Mouse (Mus musculus) kidney, embryonic 16.5 days (tissue): ENCODE results near the gene Bap1. TPM values are rescaled to one million over a fixed set of nuclear protein-coding genes. Genes with fewer than 3 reads are reported as not detected.

Experiments
- ATAC-seq: fragments of 200-750 bp; cut with Nextera tagmentation; 2 replicates; pipeline ENCODE4 v1.8.0; 2017; ENCODE audit warnings: moderate TSS enrichment; ENCODE audit not compliant: low FRiP score, low TSS enrichment
- H3K27ac ChIP-seq: fragments of 300-500 bp; sonication (generic); 2 replicates; pipeline ENCODE4 v1.5.1; 2014; ENCODE audit warnings: low read length
- H3K27me3 ChIP-seq: fragments of 300-500 bp; sonication (generic); 2 replicates; pipeline ENCODE4 v1.6.1; 2014; ENCODE audit warnings: low read length, control low read depth, mixed read lengths; ENCODE audit not compliant: insufficient read depth
- H3K36me3 ChIP-seq: fragments of 300-500 bp; sonication (generic); 2 replicates; pipeline ENCODE4 v1.6.1; 2014; ENCODE audit warnings: low read length, control low read depth, mixed read lengths; ENCODE audit not compliant: insufficient read depth
- H3K4me1 ChIP-seq: fragments of 300-500 bp; sonication (generic); 2 replicates; pipeline ENCODE4 v1.6.1; 2014; ENCODE audit warnings: low read length, control low read depth, mixed read lengths; ENCODE audit not compliant: insufficient read depth
- H3K4me2 ChIP-seq: fragments of 300-500 bp; sonication (generic); replicated peaks from 2 replicates; pipeline ENCODE4 v1.6.1; 2014; ENCODE audit warnings: low read depth, low read length
- H3K4me3 ChIP-seq: fragments of 300-500 bp; sonication (generic); 2 replicates; pipeline ENCODE4 v1.5.1; 2014; ENCODE audit warnings: mild to moderate bottlenecking, low read length
- H3K9ac ChIP-seq: fragments of 300-500 bp; sonication (generic); replicated peaks from 2 replicates; pipeline ENCODE4 v1.6.1; 2014; ENCODE audit warnings: low read length
- H3K9me3 ChIP-seq: fragments of 300-500 bp; sonication (generic); 2 replicates; pipeline ENCODE4 v1.6.1; 2016; ENCODE audit warnings: low read length, control low read depth
- WGBS: fragments of 180-500 bp; shearing (Covaris S2); extraction: QIAGEN DNeasy Blood & Tissue Kit; methylation state at CpG from one replicate; pipeline ENCODE4 v1.1.7; 2014; 5-methylcytosine and 5-hydroxymethylcytosine counted together
- polyA plus RNA-seq: library from polyadenylated mRNA; unstranded; fragments of >200 nt; fragmentation: Nextera tagmentation; extraction: Ambion mirVana; gene quantifications from 2 replicates; pipeline ENCODE4 v1.2.1, GENCODE M21; 2015

Bap1 gene
- polyA plus RNA-seq = 105 and 106 TPM in 2 replicates

- H3K4me2 ChIP-seq = peak within 1 kb of the TSS; percentile 86
- no peaks in the 10 kb centered on the region for H3K9me3 ChIP-seq
- peak within 1 kb of the TSS; percentile 96 for H3K27ac ChIP-seq
- peak within 1 kb of the TSS; percentile 97 for H3K4me3 ChIP-seq
- peak; percentile 91 for ATAC-seq
- peaks cover 30% of the 10 kb centered on the region for H3K36me3 ChIP-seq
- 0% methylated on average over 65 of the region's 75 CpGs for WGBS
- H3K4me1 ChIP-seq = peaks cover 15% of the 10 kb centered on the region
- H3K9ac ChIP-seq = peak within 1 kb of the TSS; percentile 98
- no peaks in the 10 kb centered on the region for H3K27me3 ChIP-seq
Observed at GRCm38 (mm10) chr14:31251084-31251604, at the start of gene Bap1, which contains the start of gene Phf7. Bap1 (plus strand) TSS chr14:31251450. Phf7 (minus strand) TSS chr14:31251317.

DNA sequence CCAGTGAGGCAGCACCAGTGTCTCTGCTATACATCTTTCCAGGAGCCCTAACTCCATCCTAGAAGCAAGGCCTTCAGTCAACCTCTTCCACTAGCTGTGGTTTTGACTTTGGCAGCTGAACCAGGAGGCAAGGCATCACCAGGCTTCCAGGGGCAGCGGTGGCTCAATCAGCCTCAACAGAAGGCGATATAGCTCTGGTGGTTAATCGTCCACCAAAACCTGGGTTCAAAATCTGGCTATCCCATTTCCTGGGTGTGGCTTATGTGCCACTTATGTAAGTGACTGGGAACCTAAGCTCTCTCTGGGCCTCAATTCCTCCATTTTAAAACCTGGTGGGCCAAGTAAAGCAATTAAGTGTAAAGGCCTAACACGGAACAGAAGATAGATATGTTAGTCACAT is 46.4 kb upstream of the Bap1 start:
- Histone ChIP-seq H3K4me1 (peaks cover 17% of the 10 kb centered on the region), H3K27ac (peak overlapping the region; percentile 91), H3K27me3 (no peaks in the 10 kb centered on the region), H3K4me3 (peak overlapping the region; percentile 65), H3K36me3 (peaks cover 38% of the 10 kb centered on the region), H3K4me2 (peak overlapping the region; percentile 94), H3K9ac (peak overlapping the region; percentile 82), H3K9me3 (no peaks in the 10 kb centered on the region)
- 45% methylated on average over 4 of the region's 4 CpGs for WGBS
- no peak for ATAC-seq

GRCm38 (mm10) chr14:31205244-31205561 is 46.0 kb upstream of the Bap1 start:
- ATAC-seq = peak; percentile 12; the same call in 1 of the 2 replicates
- Histone ChIP-seq H3K4me3 (peak overlapping the region; percentile 65), H3K36me3 (peaks cover 38% of the 10 kb centered on the region), H3K9ac (peak overlapping the region; percentile 82), H3K9me3 (no peaks in the 10 kb centered on the region), H3K4me1 (peaks cover 17% of the 10 kb centered on the region), H3K4me2 (peak overlapping the region; percentile 94), H3K27me3 (no peaks in the 10 kb centered on the region), H3K27ac (peak overlapping the region; percentile 91)
- WGBS = 8% methylated on average over 8 of the region's 8 CpGs

DNA sequence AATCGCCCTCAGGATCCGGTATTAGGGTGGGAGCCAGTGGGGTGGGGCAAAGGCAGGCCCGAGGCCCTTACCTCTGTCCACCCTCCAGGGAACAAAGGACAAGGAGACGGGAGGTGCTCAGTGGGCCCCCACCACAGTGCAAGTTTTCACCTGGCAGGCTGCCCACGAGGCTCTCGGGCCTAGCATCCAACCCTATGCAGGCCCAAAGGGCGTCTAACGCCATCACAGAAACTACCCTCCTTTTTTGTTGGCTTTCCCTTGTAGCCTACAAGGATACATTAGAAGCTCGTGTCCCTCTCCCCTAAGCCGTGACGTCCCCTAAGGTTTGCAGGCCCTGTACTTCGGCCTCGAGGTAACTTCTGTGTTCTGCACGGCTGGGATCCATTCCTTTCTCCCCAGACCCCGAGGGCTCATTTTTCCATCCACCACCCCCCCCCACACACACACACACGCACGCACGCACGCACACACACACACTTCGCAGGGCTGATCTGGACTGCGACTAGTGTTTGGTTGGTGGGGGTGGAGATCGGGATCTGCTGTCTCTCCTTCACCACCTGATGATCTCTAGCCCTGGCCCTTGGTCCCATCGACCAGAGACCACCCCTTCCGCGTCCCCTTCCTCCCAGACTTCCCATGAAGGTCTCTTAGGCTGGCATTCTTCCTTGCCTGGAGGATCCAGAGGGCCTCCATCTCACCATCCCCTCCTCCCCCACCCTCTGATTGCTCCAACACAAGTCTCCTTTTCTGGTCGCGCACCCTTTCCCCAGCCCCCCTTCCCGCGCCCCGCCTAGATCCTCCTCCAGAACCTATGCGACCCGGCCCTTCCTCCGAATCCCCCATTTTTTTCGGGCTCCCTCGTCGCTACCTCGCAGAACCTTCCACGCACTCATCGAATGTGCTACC is 45.4 kb upstream of the Bap1 start:
- WGBS = under 1% methylated on average over 39 of the region's 39 CpGs
- H3K4me3 ChIP-seq = peak overlapping the region; percentile 65
- H3K9me3 ChIP-seq = no peaks in the 10 kb centered on the region
- peak overlapping the region; percentile 82 for H3K9ac ChIP-seq
- ATAC-seq = peak; percentile 73
- peaks cover 17% of the 10 kb centered on the region for H3K4me1 ChIP-seq
- peak overlapping the region; percentile 91 for H3K27ac ChIP-seq
- H3K27me3 ChIP-seq = no peaks in the 10 kb centered on the region
- H3K4me2 ChIP-seq = peak overlapping the region; percentile 94
- peaks cover 33% of the 10 kb centered on the region for H3K36me3 ChIP-seq

DNA sequence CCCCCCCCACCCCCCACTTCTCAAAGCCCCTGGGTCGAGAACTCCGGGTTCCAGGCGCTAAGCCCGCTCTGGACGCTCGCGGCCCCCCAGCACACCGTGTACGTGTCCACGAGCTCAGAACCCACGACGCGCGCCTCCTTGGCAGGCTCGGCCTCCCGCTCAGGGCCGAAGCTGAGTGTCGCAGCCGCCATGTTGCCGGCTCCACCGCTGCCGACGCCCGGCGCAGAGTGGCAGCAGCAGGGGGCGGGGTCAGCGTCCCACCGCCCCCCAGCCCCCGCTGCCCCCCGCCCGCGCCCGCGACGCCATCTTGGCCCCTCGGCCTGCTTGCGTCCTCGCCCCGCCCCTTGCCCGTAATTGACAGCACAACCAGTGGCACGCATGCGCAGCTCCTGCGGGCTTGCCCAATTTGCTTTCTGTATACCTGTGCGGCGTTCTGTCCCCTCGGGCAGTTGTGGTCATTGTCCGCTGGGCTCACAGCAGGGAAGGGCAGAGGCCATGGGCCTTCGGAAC is 44.7 kb upstream of the Bap1 start:
- Histone ChIP-seq H3K9ac (peak overlapping the region; percentile 82), H3K4me1 (peaks cover 17% of the 10 kb centered on the region), H3K4me2 (peak overlapping the region; percentile 94), H3K4me3 (peak overlapping the region; percentile 65), H3K27ac (peak overlapping the region; percentile 91), H3K9me3 (no peaks in the 10 kb centered on the region), H3K27me3 (no peaks in the 10 kb centered on the region), H3K36me3 (peaks cover 29% of the 10 kb centered on the region)
- 0% methylated on average over 36 of the region's 48 CpGs for WGBS
- peak; percentile 72 for ATAC-seq

GRCm38 (mm10) chr14:31207070-31207830 is 44.0 kb upstream of the Bap1 start:
- Histone ChIP-seq H3K9ac (peak overlapping the region; percentile 82), H3K27ac (peak overlapping the region; percentile 56)

GRCm38 (mm10) chr14:31208084-31208483 is 43.2 kb upstream of the Bap1 start, which contains the start of gene Tnnc1:
Tnnc1 (plus strand) TSS chr14:31208312.
- Histone ChIP-seq H3K36me3 (peaks cover 13% of the 10 kb centered on the region), H3K27ac (no peak within 1 kb of the TSS), H3K4me3 (peak within 1 kb of the TSS; percentile 65; the same call in 1 of the 2 replicates), H3K9me3 (no peaks in the 10 kb centered on the region), H3K4me1 (peaks cover 17% of the 10 kb centered on the region), H3K27me3 (no peaks in the 10 kb centered on the region), H3K9ac (no peak within 1 kb of the TSS; the same call in 1 of the 2 replicates), H3K4me2 (peak within 1 kb of the TSS; percentile 87; the same call in 1 of the 2 replicates)
- WGBS = 69% methylated on average over 2 of the region's 2 CpGs
- no peak for ATAC-seq

More at GRCm38 (mm10) chr14:31207070-31207830, 44.0 kb upstream of the Bap1 start:
- peaks cover 21% of the 10 kb centered on the region for H3K36me3 ChIP-seq
- H3K4me2 ChIP-seq = peak overlapping the region; percentile 87
- H3K4me1 ChIP-seq = peaks cover 17% of the 10 kb centered on the region
- H3K9me3 ChIP-seq = no peaks in the 10 kb centered on the region
- H3K4me3 ChIP-seq = peak overlapping the region; percentile 65
- WGBS = 80% methylated on average over 13 of the region's 13 CpGs
- peak; percentile 16 for ATAC-seq
- H3K27me3 ChIP-seq = no peaks in the 10 kb centered on the region

DNA sequence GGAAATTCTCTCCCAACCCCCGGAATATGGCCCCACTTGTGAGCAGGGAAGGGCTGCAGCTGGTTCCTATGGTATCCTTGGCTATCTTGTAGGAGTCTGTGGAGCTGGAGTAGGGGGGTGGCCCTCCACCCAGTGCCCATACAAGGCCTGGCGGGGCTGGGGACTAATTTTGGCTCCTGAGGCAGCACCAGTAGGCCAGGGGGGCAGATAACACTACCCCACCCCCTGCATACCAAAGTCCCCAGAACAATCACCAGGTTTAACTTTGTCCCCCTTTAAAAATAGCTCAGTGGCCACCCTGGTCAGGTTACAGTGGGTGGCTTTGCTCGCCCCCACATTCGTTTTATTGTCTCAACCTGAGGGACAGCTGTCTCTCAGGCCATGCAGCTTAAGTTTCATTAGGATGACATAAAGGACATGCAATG is 42.1 kb upstream of the Bap1 start:
- no peak overlapping the region for H3K9ac ChIP-seq
- no peak for ATAC-seq
- WGBS = 65% methylated on average over 4 of the region's 4 CpGs

GRCm38 (mm10) chr14:31211854-31212253 is 39.4 kb upstream of the Bap1 start:
- WGBS = 87% methylated on average over 6 of the region's 6 CpGs
- Histone ChIP-seq H3K36me3 (no peaks in the 10 kb centered on the region), H3K9ac (no peak overlapping the region), H3K4me3 (no peak overlapping the region), H3K9me3 (no peaks in the 10 kb centered on the region), H3K4me2 (no peak overlapping the region), H3K27ac (no peak overlapping the region), H3K27me3 (no peaks in the 10 kb centered on the region), H3K4me1 (peaks cover 8% of the 10 kb centered on the region)
- ATAC-seq = no peak

More for the DNA sequence above, 42.1 kb upstream of the Bap1 start:
- H3K27me3 ChIP-seq = no peaks in the 10 kb centered on the region
- no peak overlapping the region for H3K27ac ChIP-seq
- peaks cover 4% of the 10 kb centered on the region for H3K36me3 ChIP-seq
- H3K4me1 ChIP-seq = peaks cover 17% of the 10 kb centered on the region
- H3K4me3 ChIP-seq = no peak overlapping the region
- no peaks in the 10 kb centered on the region for H3K9me3 ChIP-seq
- no peak overlapping the region for H3K4me2 ChIP-seq
